Mouse (Mus musculus): ENCODE measurements at regions not wholly inside any gene's neighbourhood (a gene's known extent, or its start where the extent isn't known, plus 50 kb on each side); places are given as distances from the start of the nearest gene placed in this dataset.

DNA sequence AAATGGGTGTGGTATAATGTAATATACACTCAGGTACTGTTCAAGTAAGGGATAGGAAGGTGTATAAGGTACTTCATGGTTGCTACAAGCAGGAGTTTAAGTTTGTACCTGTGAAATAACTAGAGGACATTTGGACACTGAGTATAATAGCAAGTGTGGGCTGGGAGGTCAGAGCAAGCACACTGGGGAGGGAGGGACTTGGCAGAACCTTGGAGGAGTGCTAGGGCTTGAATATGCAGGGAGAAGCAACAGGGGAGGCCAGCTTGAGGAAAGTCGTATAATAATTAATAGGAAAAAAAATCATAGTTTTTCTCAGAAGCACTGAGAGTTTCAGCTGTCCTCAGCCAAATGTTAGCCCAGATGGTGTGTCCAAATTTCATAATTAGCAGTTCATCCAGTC lies 212.4 kb downstream of the Tfap2b start:
- Histone ChIP-seq H3K4me1 (ENCODE audit: control insufficient read depth in 1 of 2, insufficient read depth in 2 of 2, low read length in 2 of 2) (no peaks in the 10 kb centered on the region), H3K27me3 (ENCODE audit: control insufficient read depth in 1 of 2, insufficient read depth in 2 of 2, low read length in 2 of 2) (no peaks in the 10 kb centered on the region), H3K79me2 (ENCODE audit: control insufficient read depth, insufficient read depth, low read length, poor library complexity) (no peaks in the 10 kb centered on the region), H3K4me3 (ENCODE audit: control insufficient read depth in 1 of 2, insufficient read depth in 1 of 2, low read depth in 2 of 2, low read length in 2 of 2) (no peak overlapping the region), H3K36me3 (ENCODE audit: control insufficient read depth in 1 of 2, insufficient read depth in 2 of 2, low read length in 2 of 2) (no peaks in the 10 kb centered on the region), H3K27ac (ENCODE audit: control insufficient read depth, low read depth, low read length) (no peak overlapping the region), H3K9me3 (replicated peaks; ENCODE audit: insufficient read depth, low read length) (no peaks in the 10 kb centered on the region), H3K9ac (ENCODE audit: control insufficient read depth, low read depth, low read length, poor library complexity, severe bottlenecking) (no peak overlapping the region)
- TF ChIP-seq SMC3 (IDR thresholded peaks at IDR 0.05; ENCODE audit: low read depth, low read length) (no peak), ZKSCAN1 (IDR thresholded peaks at IDR 0.05; ENCODE audit: low read depth, low read length) (no peak), MAFK (IDR thresholded peaks at IDR 0.05; ENCODE audit: borderline replicate concordance, low read depth, low read length) (no peak), POLR2A (IDR thresholded peaks at IDR 0.05; ENCODE audit: control insufficient read depth in 1 of 2, insufficient read depth in 1 of 2, low read depth in 1 of 2, low read length in 2 of 2, poor library complexity in 1 of 2) (no peak), JUND (IDR thresholded peaks at IDR 0.05; ENCODE audit: low read depth, low read length) (no peak), POLR2AphosphoS2 (IDR thresholded peaks at IDR 0.05; ENCODE audit: low read length) (no peak), SIN3A (IDR thresholded peaks at IDR 0.05; ENCODE audit: low read length) (no peak), MXI1 (IDR thresholded peaks at IDR 0.05; ENCODE audit: low read depth, low read length) (no peak), MEF2A (IDR thresholded peaks at IDR 0.05; ENCODE audit: extremely low read depth, insufficient replicate concordance, low read depth, low read length, poor library complexity, severe bottlenecking) (no peak), CTCF (IDR thresholded peaks at IDR 0.05 in 2 of 3, conservative IDR thresholded peaks at IDR 0.05 in 1 of 3; ENCODE audit: control insufficient read depth in 1 of 3, insufficient read depth in 1 of 3, low read depth in 2 of 3, low read length in 3 of 3, poor library complexity in 1 of 3, severe bottlenecking in 1 of 3) (no peak), ELF1 (IDR thresholded peaks at IDR 0.05; ENCODE audit: low read depth, low read length) (no peak), ZNF384 (IDR thresholded peaks at IDR 0.05; ENCODE audit: low read depth, low read length) (no peak), RCOR1 (IDR thresholded peaks at IDR 0.05; ENCODE audit: low read depth, low read length) (no peak), E2F4 (IDR thresholded peaks at IDR 0.05; ENCODE audit: borderline replicate concordance, low read depth, low read length) (no peak), POLR2AphosphoS5 (IDR thresholded peaks at IDR 0.05; ENCODE audit: borderline replicate concordance, low read depth, low read length) (no peak)
- no peak for DNase-seq (ENCODE audit: low read depth, low spot score)

GRCm38 (mm10) chr1:19450786-19451185 lies 242.1 kb downstream of the Tfap2b start:
- Histone ChIP-seq H3K4me1 (ENCODE audit: control insufficient read depth in 1 of 2, insufficient read depth in 2 of 2, low read length in 2 of 2) (no peaks in the 10 kb centered on the region), H3K4me3 (ENCODE audit: control insufficient read depth in 1 of 2, insufficient read depth in 1 of 2, low read depth in 2 of 2, low read length in 2 of 2) (no peak overlapping the region), H3K79me2 (ENCODE audit: control insufficient read depth, insufficient read depth, low read length, poor library complexity) (no peaks in the 10 kb centered on the region), H3K9ac (ENCODE audit: control insufficient read depth, low read depth, low read length, poor library complexity, severe bottlenecking) (no peak overlapping the region), H3K36me3 (ENCODE audit: control insufficient read depth in 1 of 2, insufficient read depth in 2 of 2, low read length in 2 of 2) (no peaks in the 10 kb centered on the region), H3K27ac (ENCODE audit: control insufficient read depth, low read depth, low read length) (no peak overlapping the region), H3K27me3 (ENCODE audit: control insufficient read depth in 1 of 2, insufficient read depth in 2 of 2, low read length in 2 of 2) (no peaks in the 10 kb centered on the region), H3K9me3 (replicated peaks; ENCODE audit: insufficient read depth, low read length) (no peaks in the 10 kb centered on the region)
- no peak for DNase-seq (ENCODE audit: low read depth, low spot score)
- TF ChIP-seq SMC3 (IDR thresholded peaks at IDR 0.05; ENCODE audit: low read depth, low read length) (no peak), RAD21 (IDR thresholded peaks at IDR 0.05; ENCODE audit: low read depth, low read length) (no peak), TAL1 (IDR thresholded peaks at IDR 0.05; ENCODE audit: low read length) (no peak), POLR2AphosphoS5 (IDR thresholded peaks at IDR 0.05; ENCODE audit: borderline replicate concordance, low read depth, low read length) (no peak), E2F4 (IDR thresholded peaks at IDR 0.05; ENCODE audit: borderline replicate concordance, low read depth, low read length) (no peak), HCFC1 (IDR thresholded peaks at IDR 0.05; ENCODE audit: low read depth, low read length) (no peak), CHD2 (IDR thresholded peaks at IDR 0.05; ENCODE audit: low read length) (no peak), GABPA (IDR thresholded peaks at IDR 0.05; ENCODE audit: low read depth, low read length) (no peak), MAZ (IDR thresholded peaks at IDR 0.05; ENCODE audit: low read depth, low read length) (no peak), TCF12 (IDR thresholded peaks at IDR 0.05; ENCODE audit: low read depth, low read length) (no peak)
